Mouse (Mus musculus): ENCODE results near the gene Zp2. TPM values are rescaled to one million over a fixed set of nuclear protein-coding genes. Genes with fewer than 3 reads are reported as not detected.

The Zp2 gene
- polyA plus RNA-seq, 1 experiment from 2014 or later, result not detected

DNA sequence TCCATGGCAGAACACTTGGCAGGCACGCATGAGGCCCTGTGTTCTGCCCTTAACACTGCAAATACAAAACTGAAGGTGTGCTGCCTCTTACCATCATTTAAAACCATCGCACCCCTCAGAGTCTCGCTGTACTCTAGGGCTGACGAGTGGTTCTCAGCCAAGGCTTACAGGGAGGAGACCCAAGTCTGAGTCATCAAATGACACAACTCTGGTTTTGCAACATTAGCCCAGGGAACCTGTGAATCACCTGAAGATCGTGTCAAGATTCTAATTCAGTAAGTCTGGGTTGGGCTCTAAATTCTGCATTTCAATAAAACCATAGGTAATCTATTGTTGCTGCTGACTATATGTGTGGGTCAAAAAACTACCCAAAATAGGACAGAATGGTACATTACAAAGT lies 35.5 kb upstream of the Zp2 start:
- 89% methylated on average over 5 of the region's 5 CpGs for WGBS
- Histone ChIP-seq H3K4me3 (ENCODE audit: low read depth, low read length) (no peak overlapping the region), H3K36me3 (ENCODE audit: control insufficient read depth, insufficient read depth, low read length) (no peaks in the 10 kb centered on the region), H3K27ac (ENCODE audit: low read depth, low read length) (no peak overlapping the region), H3K4me2 (ENCODE audit: low read depth) (no peak overlapping the region), H3K9me3 (ENCODE audit: control insufficient read depth, low read length) (no peaks in the 10 kb centered on the region), H3K9ac (ENCODE audit: low read length) (no peak overlapping the region), H3K27me3 (ENCODE audit: control insufficient read depth, insufficient read depth, low read length) (no peaks in the 10 kb centered on the region), H3K4me1 (ENCODE audit: control insufficient read depth, insufficient read depth, low read length) (no peaks in the 10 kb centered on the region)
- no peak for DNase-seq (ENCODE audit: low spot score)
- ATAC-seq (ENCODE audit: insufficient read depth, low FRiP score, low TSS enrichment), result no peak

DNA sequence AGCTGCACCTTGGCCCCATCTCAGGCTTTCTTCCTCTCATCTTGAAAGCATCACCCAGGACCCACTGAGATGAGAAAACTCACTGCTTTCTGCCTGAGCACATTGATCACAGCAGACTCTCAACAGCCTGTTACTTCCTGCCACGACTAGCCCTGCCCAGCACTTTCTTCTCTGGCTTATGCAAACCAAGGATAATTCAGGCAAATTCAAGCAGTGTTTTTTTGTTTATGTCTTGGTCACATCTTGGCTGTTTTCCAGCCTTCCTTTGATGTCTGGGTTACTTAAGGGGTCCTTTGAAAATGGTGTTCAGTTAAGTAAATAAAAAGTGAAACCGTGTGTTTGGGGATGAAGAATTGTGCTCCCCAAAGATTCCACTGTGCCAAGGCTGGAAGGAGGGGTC lies 33.8 kb upstream of the Zp2 start:
- Histone ChIP-seq H3K27ac (ENCODE audit: low read depth, low read length) (no peak overlapping the region), H3K4me3 (ENCODE audit: low read depth, low read length) (no peak overlapping the region), H3K4me2 (ENCODE audit: low read depth) (no peak overlapping the region), H3K9ac (ENCODE audit: low read length) (no peak overlapping the region), H3K27me3 (ENCODE audit: control insufficient read depth, insufficient read depth, low read length) (no peaks in the 10 kb centered on the region), H3K36me3 (ENCODE audit: control insufficient read depth, insufficient read depth, low read length) (no peaks in the 10 kb centered on the region), H3K4me1 (ENCODE audit: control insufficient read depth, insufficient read depth, low read length) (no peaks in the 10 kb centered on the region), H3K9me3 (ENCODE audit: control insufficient read depth, low read length) (no peaks in the 10 kb centered on the region)
- ATAC-seq (ENCODE audit: insufficient read depth, low FRiP score, low TSS enrichment), result no peak
- 30% methylated on average over 2 of the region's 2 CpGs for WGBS
- no peak for DNase-seq (ENCODE audit: low spot score)

DNA sequence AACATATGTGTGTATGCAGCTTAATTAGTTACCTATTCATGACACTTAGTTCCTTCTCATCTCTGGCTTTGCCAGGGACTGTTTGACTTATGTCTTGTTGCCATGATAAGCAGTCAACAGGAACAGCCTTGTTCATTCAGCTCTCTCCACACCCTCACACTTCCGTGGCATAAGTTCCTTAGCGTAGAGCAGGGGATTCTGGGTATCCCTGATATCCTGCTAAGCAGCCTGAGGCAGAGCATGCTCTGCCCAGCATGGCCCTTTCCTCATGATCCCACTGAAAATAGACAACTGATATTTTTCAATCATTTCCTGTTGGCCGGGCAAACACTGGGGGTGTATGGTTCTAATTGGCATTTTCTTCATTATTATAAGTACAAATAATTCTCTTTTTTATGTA lies 32.5 kb upstream of the Zp2 start:
- 91% methylated on average over 3 of the region's 3 CpGs for WGBS
- no peak for DNase-seq (ENCODE audit: low spot score)
- H3K27me3 ChIP-seq (ENCODE audit: control insufficient read depth, insufficient read depth, low read length), result no peaks in the 10 kb centered on the region
- no peak overlapping the region for H3K27ac ChIP-seq (ENCODE audit: low read depth, low read length)
- no peaks in the 10 kb centered on the region for H3K4me1 ChIP-seq (ENCODE audit: control insufficient read depth, insufficient read depth, low read length)
- H3K4me2 ChIP-seq (ENCODE audit: low read depth), result no peak overlapping the region
- H3K4me3 ChIP-seq (ENCODE audit: low read depth, low read length), result no peak overlapping the region
- H3K9me3 ChIP-seq (ENCODE audit: control insufficient read depth, low read length), result no peaks in the 10 kb centered on the region
- H3K36me3 ChIP-seq (ENCODE audit: control insufficient read depth, insufficient read depth, low read length), result no peaks in the 10 kb centered on the region
- ATAC-seq (ENCODE audit: insufficient read depth, low FRiP score, low TSS enrichment), result no peak
- no peak overlapping the region for H3K9ac ChIP-seq (ENCODE audit: low read length)

DNA sequence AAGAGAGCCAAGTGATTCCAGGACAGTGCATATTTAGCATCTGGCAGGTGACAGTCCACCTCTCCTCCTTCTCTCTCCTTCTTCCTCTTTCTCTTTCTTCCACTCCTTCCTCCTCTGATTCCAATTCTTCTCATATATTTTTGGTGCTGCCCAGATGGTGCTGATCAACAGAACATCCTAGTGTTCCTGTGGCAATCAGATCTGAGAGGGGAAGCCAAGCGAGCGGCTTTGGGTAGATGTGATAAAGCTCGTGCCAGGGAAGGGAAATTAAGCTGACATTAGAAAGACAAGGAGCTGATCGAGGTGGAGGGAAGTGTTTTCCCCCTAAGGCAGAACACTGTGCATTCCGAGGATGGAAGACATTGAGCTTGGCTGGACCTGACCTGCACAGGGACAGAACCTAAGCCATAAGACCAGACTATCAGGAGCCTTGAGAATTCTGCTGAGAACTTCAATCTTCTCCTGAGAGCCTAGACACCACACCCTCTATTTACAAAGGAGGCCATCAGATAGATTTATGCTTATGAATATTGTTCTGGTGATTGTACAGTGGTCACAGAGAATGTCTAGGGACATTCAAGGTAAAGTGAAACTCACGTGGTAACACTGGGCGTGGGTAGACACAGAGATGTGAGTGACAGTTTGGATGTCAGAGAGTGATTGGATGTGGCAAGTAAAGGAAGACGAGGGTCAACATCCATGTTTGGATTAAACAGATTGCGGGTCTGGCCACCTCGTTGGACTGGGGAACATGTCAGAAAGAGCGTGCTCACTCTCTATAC lies 29.8 kb upstream of the Zp2 start:
- Histone ChIP-seq H3K27ac (ENCODE audit: low read depth, low read length) (no peak overlapping the region), H3K36me3 (ENCODE audit: control insufficient read depth, insufficient read depth, low read length) (no peaks in the 10 kb centered on the region), H3K9ac (ENCODE audit: low read length) (no peak overlapping the region), H3K27me3 (ENCODE audit: control insufficient read depth, insufficient read depth, low read length) (no peaks in the 10 kb centered on the region), H3K4me3 (ENCODE audit: low read depth, low read length) (no peak overlapping the region), H3K4me1 (ENCODE audit: control insufficient read depth, insufficient read depth, low read length) (no peaks in the 10 kb centered on the region), H3K9me3 (ENCODE audit: control insufficient read depth, low read length) (no peaks in the 10 kb centered on the region), H3K4me2 (ENCODE audit: low read depth) (no peak overlapping the region)
- DNase-seq (ENCODE audit: low spot score) (no peak), ATAC-seq (ENCODE audit: insufficient read depth, low FRiP score, low TSS enrichment) (no peak)
- WGBS, result 87% methylated on average over 11 of the region's 11 CpGs

DNA sequence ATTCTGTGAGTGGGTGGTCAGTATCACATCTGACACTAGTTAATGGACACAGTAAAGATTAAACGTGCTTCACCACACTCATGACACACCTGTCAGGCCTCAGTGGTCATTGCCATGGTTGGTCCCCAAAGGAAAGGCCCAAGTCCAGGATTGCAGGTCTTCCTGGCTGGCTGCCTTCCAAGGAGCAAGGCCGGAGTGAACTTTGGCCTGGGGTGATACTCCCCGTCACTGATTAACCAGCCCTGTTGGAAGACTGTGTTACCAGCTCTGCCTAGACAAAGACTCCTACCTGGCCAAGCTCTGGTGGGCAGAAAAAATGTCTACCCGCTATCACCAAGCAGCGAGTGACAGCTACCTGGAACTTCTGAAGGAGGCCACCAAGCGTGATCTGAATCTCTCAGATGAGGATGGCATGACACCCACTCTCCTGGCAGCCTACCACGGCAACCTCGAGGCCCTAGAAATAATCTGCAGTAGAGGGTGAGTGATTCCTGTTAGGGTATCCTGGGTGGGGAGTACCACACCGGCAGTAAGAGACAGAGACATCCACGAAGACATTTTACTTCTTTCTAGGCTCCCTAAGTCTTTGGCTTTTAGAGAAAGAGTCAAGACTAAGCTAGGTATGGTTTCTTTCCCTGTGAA lies 28.6 kb upstream of the Zp2 start, which contains the start of gene Anks4b:
Anks4b (plus strand) TSS at position 256 of the 642 bp plus-strand sequence.
- no peaks in the 10 kb centered on the region for H3K36me3 ChIP-seq (ENCODE audit: control insufficient read depth, insufficient read depth, low read length)
- H3K4me2 ChIP-seq (ENCODE audit: low read depth), result no peak within 1 kb of the TSS
- H3K27ac ChIP-seq (ENCODE audit: low read depth, low read length), result no peak within 1 kb of the TSS
- no peaks in the 10 kb centered on the region for H3K4me1 ChIP-seq (ENCODE audit: control insufficient read depth, insufficient read depth, low read length)
- H3K9ac ChIP-seq (ENCODE audit: low read length), result no peak within 1 kb of the TSS
- DNase-seq (ENCODE audit: low spot score), result no peak
- no peak within 1 kb of the TSS for H3K4me3 ChIP-seq (ENCODE audit: low read depth, low read length)
- WGBS, result 92% methylated on average over 10 of the region's 10 CpGs
- H3K27me3 ChIP-seq (ENCODE audit: control insufficient read depth, insufficient read depth, low read length), result no peaks in the 10 kb centered on the region
- no peaks in the 10 kb centered on the region for H3K9me3 ChIP-seq (ENCODE audit: control insufficient read depth, low read length)
- ATAC-seq (ENCODE audit: insufficient read depth, low FRiP score, low TSS enrichment), result no peak

DNA sequence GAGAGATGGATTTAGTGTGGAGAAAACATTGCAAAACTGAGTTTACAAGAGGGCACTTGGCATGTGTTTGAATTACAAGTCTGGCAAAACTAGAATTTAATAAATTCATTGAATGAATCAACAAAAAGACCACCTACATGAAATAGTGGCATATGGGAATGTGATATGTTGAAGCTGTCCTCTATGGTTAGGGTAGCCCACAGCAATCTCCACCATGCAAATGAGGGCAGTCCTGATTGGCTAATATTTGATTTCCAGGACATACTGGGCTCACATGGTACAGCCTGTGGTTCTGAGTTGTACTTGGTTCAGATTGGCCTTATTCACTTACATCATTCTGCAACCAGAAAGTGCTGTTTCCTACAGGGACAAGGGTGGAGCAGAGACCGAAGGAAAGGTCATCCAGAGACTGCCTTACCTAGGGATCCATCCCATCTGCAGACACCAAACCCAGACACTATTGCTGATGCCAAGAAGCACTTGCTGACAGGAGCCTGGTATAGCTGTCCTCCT lies 27.2 kb upstream of the Zp2 start:
- H3K4me2 ChIP-seq (ENCODE audit: low read depth), result no peak overlapping the region
- no peak overlapping the region for H3K27ac ChIP-seq (ENCODE audit: low read depth, low read length)
- ATAC-seq (ENCODE audit: insufficient read depth, low FRiP score, low TSS enrichment), result no peak
- DNase-seq (ENCODE audit: low spot score), result no peak
- no peak overlapping the region for H3K4me3 ChIP-seq (ENCODE audit: low read depth, low read length)
- no peaks in the 10 kb centered on the region for H3K27me3 ChIP-seq (ENCODE audit: control insufficient read depth, insufficient read depth, low read length)
- no peak overlapping the region for H3K9ac ChIP-seq (ENCODE audit: low read length)
- H3K36me3 ChIP-seq (ENCODE audit: control insufficient read depth, insufficient read depth, low read length), result no peaks in the 10 kb centered on the region
- WGBS, result 88% methylated on average over 1 of the region's 1 CpGs
- no peaks in the 10 kb centered on the region for H3K9me3 ChIP-seq (ENCODE audit: control insufficient read depth, low read length)
- H3K4me1 ChIP-seq (ENCODE audit: control insufficient read depth, insufficient read depth, low read length), result no peaks in the 10 kb centered on the region

DNA sequence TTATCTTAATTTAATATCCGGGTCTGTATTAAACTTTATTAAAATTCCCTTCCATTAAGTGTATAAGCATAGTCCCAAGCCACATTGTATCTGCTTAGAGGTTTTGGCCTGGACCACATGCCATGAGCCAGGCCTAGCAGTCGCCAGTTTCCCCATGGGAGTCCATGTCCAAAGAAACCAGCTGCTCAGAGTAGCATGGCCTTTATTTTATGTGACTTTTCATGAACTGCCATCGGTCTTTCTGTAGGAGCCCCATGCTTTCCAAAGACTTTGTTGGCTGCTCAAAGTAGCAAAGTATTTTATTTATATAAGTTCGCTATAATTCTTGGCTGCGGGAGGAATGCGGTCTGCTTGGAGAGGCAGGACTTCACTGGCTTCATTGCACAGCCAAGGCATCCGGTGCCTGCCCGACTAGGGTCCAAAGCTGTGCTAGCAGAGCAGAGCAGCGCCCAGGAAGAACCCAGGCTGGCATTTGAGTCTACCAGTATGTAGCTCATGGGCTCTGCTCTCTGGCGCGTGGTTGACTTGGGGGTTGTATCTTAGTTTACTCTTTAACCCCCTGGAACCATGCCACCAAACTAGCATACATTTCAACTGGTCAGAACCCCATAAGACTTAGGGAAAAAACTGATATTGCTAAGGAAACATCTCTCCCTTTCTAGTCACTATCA lies 18.6 kb upstream of the Zp2 start:
- H3K36me3 ChIP-seq (ENCODE audit: control insufficient read depth, insufficient read depth, low read length), result no peaks in the 10 kb centered on the region
- ATAC-seq (ENCODE audit: insufficient read depth, low FRiP score, low TSS enrichment) (no peak), DNase-seq (ENCODE audit: low spot score) (no peak)
- no peak overlapping the region for H3K27ac ChIP-seq (ENCODE audit: low read depth, low read length)
- no peaks in the 10 kb centered on the region for H3K27me3 ChIP-seq (ENCODE audit: control insufficient read depth, insufficient read depth, low read length)
- 92% methylated on average over 11 of the region's 11 CpGs for WGBS
- no peaks in the 10 kb centered on the region for H3K9me3 ChIP-seq (ENCODE audit: control insufficient read depth, low read length)
- H3K4me3 ChIP-seq (ENCODE audit: low read depth, low read length), result no peak overlapping the region
- no peaks in the 10 kb centered on the region for H3K4me1 ChIP-seq (ENCODE audit: control insufficient read depth, insufficient read depth, low read length)
- H3K9ac ChIP-seq (ENCODE audit: low read length), result no peak overlapping the region
- H3K4me2 ChIP-seq (ENCODE audit: low read depth), result no peak overlapping the region

DNA sequence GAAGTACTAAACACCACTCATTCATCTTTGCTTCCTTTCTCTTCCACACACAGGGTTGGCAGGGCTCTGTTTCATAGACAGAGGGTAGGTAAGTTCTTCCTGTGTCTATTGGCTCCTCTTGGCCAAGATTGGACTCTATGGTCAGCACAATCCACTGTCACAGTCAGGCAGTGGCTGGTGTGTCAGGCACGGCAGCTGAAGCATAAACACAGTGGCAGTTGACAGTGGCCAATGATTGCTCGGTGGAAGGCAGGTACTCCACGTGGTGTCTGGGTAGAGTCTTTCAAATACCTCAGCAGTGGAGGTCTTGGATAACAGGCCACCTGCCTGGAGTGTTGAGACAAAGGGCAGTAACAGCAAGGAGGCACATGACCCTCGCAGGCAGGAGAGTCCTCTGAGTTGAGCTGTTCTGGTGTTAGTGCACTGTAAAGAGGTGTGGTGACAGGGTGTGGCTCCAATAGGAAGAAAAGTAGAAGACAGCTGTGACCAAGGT lies 13.1 kb upstream of the Zp2 start:
- H3K4me1 ChIP-seq (ENCODE audit: control insufficient read depth, insufficient read depth, low read length), result peaks cover 4% of the 10 kb centered on the region; the same call in 1 of the 2 replicates
- no peak overlapping the region for H3K4me2 ChIP-seq (ENCODE audit: low read depth)
- H3K9ac ChIP-seq (ENCODE audit: low read length), result no peak overlapping the region
- no peak overlapping the region for H3K4me3 ChIP-seq (ENCODE audit: low read depth, low read length)
- no peaks in the 10 kb centered on the region for H3K9me3 ChIP-seq (ENCODE audit: control insufficient read depth, low read length)
- H3K36me3 ChIP-seq (ENCODE audit: control insufficient read depth, insufficient read depth, low read length), result no peaks in the 10 kb centered on the region
- ATAC-seq (ENCODE audit: insufficient read depth, low FRiP score, low TSS enrichment) (0 out of 2 replicates have a peak, but pooled peaks have one; percentile 21), DNase-seq (ENCODE audit: low spot score) (no peak)
- H3K27me3 ChIP-seq (ENCODE audit: control insufficient read depth, insufficient read depth, low read length), result no peaks in the 10 kb centered on the region
- no peak overlapping the region for H3K27ac ChIP-seq (ENCODE audit: low read depth, low read length)
- 37% methylated on average over 4 of the region's 4 CpGs for WGBS
